Mouse (Mus musculus) heart, postnatal 0 days (tissue): ENCODE results near the gene Adgrg3. TPM values are rescaled to one million over a fixed set of nuclear protein-coding genes. Genes with fewer than 3 reads are reported as not detected.

ENCODE experiments used
- ATAC-seq: fragments of 200-750 bp; cut with Nextera tagmentation; 2 replicates; pipeline ENCODE4 v1.8.0; 2017; ENCODE audit warnings: low read depth, moderate number of reproducible peaks, moderate library complexity; ENCODE audit not compliant: insufficient read depth
- DNase-seq: peaks from one replicate; pipeline ENCODE4 v3.0.0-alpha.2; 2016; ENCODE audit warnings: low spot score
- H3K27ac ChIP-seq: fragments of 300-500 bp; sonication (generic); 2 replicates; pipeline ENCODE4 v1.5.1; 2014; ENCODE audit warnings: low read depth, mild to moderate bottlenecking
- H3K27me3 ChIP-seq: fragments of 300-500 bp; sonication (generic); 2 replicates; pipeline ENCODE4 v1.6.1; 2014; ENCODE audit warnings: low read length, mixed read lengths; ENCODE audit not compliant: control insufficient read depth, insufficient read depth
- H3K36me3 ChIP-seq: fragments of 300-500 bp; sonication (generic); replicated peaks from 2 replicates; pipeline ENCODE4 v1.6.1; 2014; ENCODE audit warnings: low read length, mixed read lengths; ENCODE audit not compliant: control insufficient read depth, insufficient read depth
- H3K4me1 ChIP-seq: fragments of 300-500 bp; sonication (generic); 2 replicates; pipeline ENCODE4 v1.6.1; 2014; ENCODE audit warnings: antibody characterized with exemption; ENCODE audit not compliant: control insufficient read depth, insufficient read depth
- H3K4me2 ChIP-seq: fragments of 300-500 bp; sonication (generic); 2 replicates; pipeline ENCODE4 v1.6.1; 2014; ENCODE audit warnings: low read depth, mild to moderate bottlenecking, low read length, moderate library complexity
- H3K4me3 ChIP-seq: fragments of 300-500 bp; sonication (generic); 2 replicates; pipeline ENCODE4 v1.5.1; 2014; ENCODE audit warnings: low read depth, low read length
- H3K9ac ChIP-seq: fragments of 300-500 bp; sonication (generic); replicated peaks from 2 replicates; pipeline ENCODE4 v1.6.1; 2014; ENCODE audit warnings: low read depth, low read length, mixed read lengths
- H3K9me3 ChIP-seq: fragments of 300-500 bp; sonication (generic); replicated peaks from 2 replicates; pipeline ENCODE4 v1.6.1; 2016; ENCODE audit warnings: low read length; ENCODE audit not compliant: control insufficient read depth
- CTCF ChIP-seq: IDR thresholded peaks from 2 replicates; pipeline ENCODE4 v1.5.1; 2016; ENCODE audit warnings: antibody characterized with exemption, control low read depth, low read depth
- EP300 ChIP-seq: IDR thresholded peaks from 2 replicates; pipeline ENCODE4 v1.6.1; 2016; ENCODE audit warnings: antibody characterized with exemption, low read depth
- WGBS: fragments of 180-500 bp; shearing (Covaris S2); extraction: QIAGEN DNeasy Blood & Tissue Kit; methylation state at CpG from one replicate; pipeline ENCODE4 v1.1.7; 2014; 5-methylcytosine and 5-hydroxymethylcytosine counted together
- polyA plus RNA-seq: library from polyadenylated mRNA; unstranded; fragments of >200 nt; fragmentation: Nextera tagmentation; extraction: Ambion mirVana; gene quantifications from 2 replicates; pipeline ENCODE4 v1.2.1, GENCODE M21; 2015
- total RNA-seq: library from RNA; depleted of rRNA; stranded (reverse); fragments of >200 nt; gene quantifications from 2 replicates; pipeline ENCODE4 v1.2.3, GENCODE M21; 2014; ENCODE audit warnings: low replicate concordance

Adgrg3 gene
- total and polyA plus RNA-seq, 2 experiments from 2014 or later, result 2.7 to 4.4 TPM

- Histone ChIP-seq H3K4me1 (peaks cover 35% of the 10 kb centered on the region), H3K9me3 (no peaks in the 10 kb centered on the region), H3K4me2 (peak overlapping the region; percentile 45), H3K36me3 (no peaks in the 10 kb centered on the region), H3K27me3 (no peaks in the 10 kb centered on the region), H3K27ac (peak overlapping the region; percentile 47), H3K4me3 (peak overlapping the region; percentile 21), H3K9ac (peak overlapping the region; percentile 32)
- DNase-seq (peak; percentile 65), ATAC-seq (peak; percentile 77)
- TF ChIP-seq CTCF (no peak), EP300 (no peak)
- 16% methylated on average over 10 of the region's 10 CpGs for WGBS
Observed at GRCm38 (mm10) chr8:94983881-94984516, 33.5 kb upstream of the Adgrg3 start.

- TF ChIP-seq CTCF, result no peak
- no peak for TF ChIP-seq EP300
- Histone ChIP-seq H3K9me3 (no peaks in the 10 kb centered on the region), H3K4me3 (peak overlapping the region; percentile 21; the same call in 1 of the 2 replicates), H3K36me3 (no peaks in the 10 kb centered on the region), H3K9ac (peak overlapping the region; percentile 32; the same call in 1 of the 2 replicates), H3K27ac (no peak overlapping the region), H3K4me1 (peaks cover 35% of the 10 kb centered on the region), H3K27me3 (no peaks in the 10 kb centered on the region), H3K4me2 (peak overlapping the region; percentile 45)
- ATAC-seq, result no peak
- DNase-seq, result no peak
- WGBS, result 79% methylated on average over 6 of the region's 6 CpGs
Observed at GRCm38 (mm10) chr8:94985023-94985422, 32.5 kb upstream of the Adgrg3 start.

- no peak for DNase-seq
- TF ChIP-seq EP300, result no peak
- no peak for TF ChIP-seq CTCF
Observed at GRCm38 (mm10) chr8:94986676-94987075, 30.8 kb upstream of the Adgrg3 start.

GRCm38 (mm10) chr8:94987553-94987952 is 29.9 kb upstream of the Adgrg3 start:
- 39% methylated on average over 7 of the region's 7 CpGs for WGBS
- Histone ChIP-seq H3K9ac (no peak overlapping the region), H3K27ac (no peak overlapping the region), H3K36me3 (no peaks in the 10 kb centered on the region), H3K9me3 (no peaks in the 10 kb centered on the region), H3K27me3 (no peaks in the 10 kb centered on the region), H3K4me2 (no peak overlapping the region), H3K4me1 (peaks cover 53% of the 10 kb centered on the region), H3K4me3 (no peak overlapping the region)
- no peak for DNase-seq
- ATAC-seq, result no peak
- TF ChIP-seq CTCF, result no peak
- TF ChIP-seq EP300, result no peak

More at GRCm38 (mm10) chr8:94986676-94987075, 30.8 kb upstream of the Adgrg3 start:
- WGBS, result 43% methylated on average over 5 of the region's 5 CpGs
- ATAC-seq, result no peak
- H3K36me3 ChIP-seq, result no peaks in the 10 kb centered on the region
- no peak overlapping the region for H3K27ac ChIP-seq
- H3K9ac ChIP-seq, result no peak overlapping the region
- H3K4me1 ChIP-seq, result peaks cover 44% of the 10 kb centered on the region
- peak overlapping the region; percentile 17 for H3K4me2 ChIP-seq
- no peak overlapping the region for H3K4me3 ChIP-seq
- no peaks in the 10 kb centered on the region for H3K9me3 ChIP-seq
- H3K27me3 ChIP-seq, result no peaks in the 10 kb centered on the region

- TF ChIP-seq EP300 (no peak), CTCF (no peak)
- Histone ChIP-seq H3K4me1 (peaks cover 47% of the 10 kb centered on the region), H3K9me3 (no peaks in the 10 kb centered on the region), H3K27me3 (no peaks in the 10 kb centered on the region), H3K4me3 (no peak overlapping the region), H3K4me2 (no peak overlapping the region), H3K36me3 (no peaks in the 10 kb centered on the region), H3K9ac (no peak overlapping the region), H3K27ac (no peak overlapping the region)
- DNase-seq, result no peak
- 77% methylated on average over 6 of the region's 6 CpGs for WGBS
- ATAC-seq, result no peak
Observed at GRCm38 (mm10) chr8:94988619-94989018, 28.9 kb upstream of the Adgrg3 start.

- Histone ChIP-seq H3K4me2 (no peak overlapping the region), H3K4me1 (peaks cover 48% of the 10 kb centered on the region), H3K4me3 (no peak overlapping the region), H3K27ac (no peak overlapping the region), H3K9me3 (no peaks in the 10 kb centered on the region), H3K27me3 (no peaks in the 10 kb centered on the region), H3K9ac (no peak overlapping the region), H3K36me3 (no peaks in the 10 kb centered on the region)
- no peak for TF ChIP-seq CTCF
- no peak for TF ChIP-seq EP300
- ATAC-seq (no peak), DNase-seq (no peak)
- 81% methylated on average over 4 of the region's 4 CpGs for WGBS
Observed at GRCm38 (mm10) chr8:94989711-94990110, 27.8 kb upstream of the Adgrg3 start.
